12 mouse cellular contexts compared by ENCODE assay signal in genomic region chr5:107124531-107124930, GRCm38 (mm10).
DNase-seq lines count a peak whose midpoint lies in the region; ATAC-seq and TF ChIP-seq lines count a peak whose summit lies in the region.
"Had no signal": no experiment of that assay in that cellular context is flagged by ENCODE, and none has a peak within 500 bp of the region (broad histone marks: within the 10 kb centered on the region; RNA-seq: fewer than 3 reads in every experiment).

No protein-coding gene starts in this region.

- 58% methylated on average over 7 of the region's 7 CpGs for WGBS in embryonic facial prominence, embryonic 12.5 days
- 84% methylated on average over 7 of the region's 7 CpGs for WGBS in embryonic facial prominence, embryonic 10.5 days
- WGBS in kidney, embryonic 15.5 days = 73% methylated on average over 7 of the region's 7 CpGs
- 84% methylated on average over 7 of the region's 7 CpGs for WGBS in forebrain, embryonic 11.5 days

- H3K9me3 ChIP-seq in embryonic facial prominence, embryonic 12.5 days = no peaks in the 10 kb centered on the region
- H3K9me3 ChIP-seq in embryonic facial prominence, embryonic 10.5 days = no peaks in the 10 kb centered on the region
- H3K9me3 ChIP-seq in kidney, embryonic 15.5 days (replicated peaks) = no peaks in the 10 kb centered on the region
- no peaks in the 10 kb centered on the region for H3K9me3 ChIP-seq in forebrain, embryonic 11.5 days (ENCODE audit: control insufficient read depth, low read length)
- H3K9me3 ChIP-seq: hindbrain, embryonic 15.5 days had no signal

- H3K79me2 ChIP-seq in myocyte (ENCODE audit: control insufficient read depth, insufficient read depth) = no peaks in the 10 kb centered on the region

- H3K4me3 ChIP-seq in embryonic facial prominence, embryonic 12.5 days = no peak overlapping the region
- H3K4me3 ChIP-seq in embryonic facial prominence, embryonic 10.5 days = no peak overlapping the region
- H3K4me3 ChIP-seq in kidney, embryonic 15.5 days (replicated peaks) = no peak overlapping the region
- no peak overlapping the region for H3K4me3 ChIP-seq in brown adipose tissue, adult 24 weeks (ENCODE audit: insufficient read depth, low read depth, low read length)
- no peak overlapping the region for H3K4me3 ChIP-seq in myocyte
- no peak overlapping the region for H3K4me3 ChIP-seq in forebrain, embryonic 11.5 days (ENCODE audit: low read depth, low read length)
- H3K4me3 ChIP-seq: hindbrain, embryonic 15.5 days had no signal

- TF ChIP-seq POLR2A in myocyte (IDR thresholded peaks at IDR 0.05; ENCODE audit: insufficient read length, low read depth) = no peak

- H3K4me1 ChIP-seq in embryonic facial prominence, embryonic 12.5 days = peaks cover 48% of the 10 kb centered on the region
- H3K4me1 ChIP-seq in embryonic facial prominence, embryonic 10.5 days = peaks cover 62% of the 10 kb centered on the region
- H3K4me1 ChIP-seq in kidney, embryonic 15.5 days = peaks cover 59% of the 10 kb centered on the region
- H3K4me1 ChIP-seq in brown adipose tissue, adult 24 weeks (ENCODE audit: control insufficient read depth, insufficient read depth, insufficient read length, low read length) = peaks cover 19% of the 10 kb centered on the region
- no peaks in the 10 kb centered on the region for H3K4me1 ChIP-seq in forebrain, embryonic 11.5 days (replicated peaks; ENCODE audit: control insufficient read depth, insufficient read depth, low read length)
- H3K4me1 ChIP-seq: hindbrain, embryonic 15.5 days had no signal

- no peaks in the 10 kb centered on the region for H3K27me3 ChIP-seq in embryonic facial prominence, embryonic 12.5 days
- H3K27me3 ChIP-seq in embryonic facial prominence, embryonic 10.5 days (replicated peaks; ENCODE audit: low read depth, poor library complexity, severe bottlenecking) = no peaks in the 10 kb centered on the region
- H3K27me3 ChIP-seq in kidney, embryonic 15.5 days = no peaks in the 10 kb centered on the region
- H3K27me3 ChIP-seq in myocyte (ENCODE audit: control insufficient read depth, insufficient read depth, insufficient read length) = no peaks in the 10 kb centered on the region
- H3K27me3 ChIP-seq in forebrain, embryonic 11.5 days (ENCODE audit: control insufficient read depth, insufficient read depth, low read length) = no peaks in the 10 kb centered on the region
- H3K27me3 ChIP-seq: hindbrain, embryonic 15.5 days had no signal

- H3K27ac ChIP-seq in embryonic facial prominence, embryonic 12.5 days = peak overlapping the region; percentile 38; the same call in 1 of the 2 replicates
- no peak overlapping the region; the same call in 1 of the 2 replicates for H3K27ac ChIP-seq in embryonic facial prominence, embryonic 10.5 days (replicated peaks)
- no peak overlapping the region for H3K27ac ChIP-seq in kidney, embryonic 15.5 days
- peak overlapping the region; percentile 20; the same call in 1 of the 2 replicates for H3K27ac ChIP-seq in brown adipose tissue, adult 24 weeks (replicated peaks; ENCODE audit: low read depth, low read length)
- no peak overlapping the region for H3K27ac ChIP-seq in forebrain, embryonic 11.5 days (ENCODE audit: low read depth, low read length)
- H3K27ac ChIP-seq: hindbrain, embryonic 15.5 days had no signal

- ATAC-seq in embryonic facial prominence, embryonic 12.5 days (ENCODE audit: insufficient number of reproducible peaks, insufficient read depth, low FRiP score, low TSS enrichment) = no peak
- no peak for ATAC-seq in kidney, embryonic 15.5 days (replicated peaks; ENCODE audit: low FRiP score)
- no peak for ATAC-seq in forebrain, embryonic 11.5 days (replicated peaks; ENCODE audit: low FRiP score)

- H3ac ChIP-seq in myocyte (ENCODE audit: control insufficient read depth, insufficient read length) = no peak overlapping the region

- H3K4me2 ChIP-seq in embryonic facial prominence, embryonic 12.5 days (replicated peaks) = no peak overlapping the region
- no peak overlapping the region for H3K4me2 ChIP-seq in kidney, embryonic 15.5 days
- H3K4me2 ChIP-seq in myocyte (ENCODE audit: low read depth) = peak overlapping the region; percentile 44
- H3K4me2 ChIP-seq in forebrain, embryonic 11.5 days (ENCODE audit: low read depth, low read length, severe bottlenecking) = no peak overlapping the region
- H3K4me2 ChIP-seq: hindbrain, embryonic 15.5 days had no signal

- DNase-seq in embryonic facial prominence, embryonic 10.5 days (ENCODE audit: low spot score) = no peak
- peak; percentile 51 for DNase-seq in kidney, postnatal 10 days
- DNase-seq in spleen, adult 18-20 months = no peak
- no peak for DNase-seq in forebrain, embryonic 11.5 days (ENCODE audit: low spot score)
- DNase-seq: adrenal gland, adult 2 months; liver; thymus, postnatal 4 days had no signal

- no peak overlapping the region for H3K9ac ChIP-seq in embryonic facial prominence, embryonic 12.5 days
- H3K9ac ChIP-seq in kidney, embryonic 15.5 days = no peak overlapping the region
- H3K9ac ChIP-seq in forebrain, embryonic 11.5 days (ENCODE audit: low read length) = no peak overlapping the region
- H3K9ac ChIP-seq: hindbrain, embryonic 15.5 days had no signal

- peaks cover 19% of the 10 kb centered on the region for H3K36me3 ChIP-seq in embryonic facial prominence, embryonic 12.5 days
- H3K36me3 ChIP-seq in embryonic facial prominence, embryonic 10.5 days (replicated peaks) = no peaks in the 10 kb centered on the region
- H3K36me3 ChIP-seq in kidney, embryonic 15.5 days = peaks cover 11% of the 10 kb centered on the region; the same call in 1 of the 2 replicates
- H3K36me3 ChIP-seq in myocyte (ENCODE audit: control insufficient read depth, insufficient read depth) = no peaks in the 10 kb centered on the region
- H3K36me3 ChIP-seq in forebrain, embryonic 11.5 days (ENCODE audit: control insufficient read depth, insufficient read depth, low read length) = no peaks in the 10 kb centered on the region
- H3K36me3 ChIP-seq: hindbrain, embryonic 15.5 days had no signal

TF ChIP-seq in myocyte, 11 proteins besides CTCF, POLR2A, EP300 and RAD21:
- TF ChIP-seq CEBPB (IDR thresholded peaks at IDR 0.05; ENCODE audit: insufficient read depth, poor library complexity, severe bottlenecking) (peak; percentile 34; the same call in 1 of the 2 replicates), MYOD1 (IDR thresholded peaks at IDR 0.05; ENCODE audit: control insufficient read depth in 1 of 3, insufficient read length in 2 of 3, low read depth in 2 of 3) (no peak), TCF12 (IDR thresholded peaks at IDR 0.05; ENCODE audit: insufficient read depth, poor library complexity, severe bottlenecking) (no peak), TCF3 (IDR thresholded peaks at IDR 0.05; ENCODE audit: insufficient read length, low read depth) (no peak), POLR2AphosphoS2 (IDR thresholded peaks at IDR 0.05; ENCODE audit: insufficient read length, low read depth) (no peak), USF1 (IDR thresholded peaks at IDR 0.05; ENCODE audit: low read depth) (no peak), SRF (IDR thresholded peaks at IDR 0.05; ENCODE audit: control insufficient read depth, insufficient read length, low read depth) (no peak)

Comparison
In these comparisons a context has a peak if more than half of its experiments do, and no peak if none do; other contexts are left out.
1. H3K27ac ChIP-seq: peak in embryonic facial prominence, embryonic 12.5 days (single experiment) and brown adipose tissue, adult 24 weeks (single experiment); none in embryonic facial prominence, embryonic 10.5 days (single experiment), kidney, embryonic 15.5 days (single experiment) and forebrain, embryonic 11.5 days (single experiment).